Mouse (Mus musculus) CH12.LX (cell line): ENCODE measurements at regions not wholly inside any gene's neighbourhood (a gene's known extent, or its start where the extent isn't known, plus 50 kb on each side); places are given as distances from the start of the nearest gene placed in this dataset.

Experiments used
- DNase-seq: peaks from one replicate; pipeline ENCODE4 v3.0.0-alpha.2; 2013; ENCODE audit errors: extremely low read depth
- H3K27ac ChIP-seq: 2 replicates; pipeline ENCODE4 v1.5.1; 2012; ENCODE audit warnings: low read depth, mild to moderate bottlenecking, control low read depth, moderate library complexity; ENCODE audit not compliant: insufficient read depth
- H3K27me3 ChIP-seq: replicated peaks from 2 replicates; pipeline ENCODE3; 2012; ENCODE audit warnings: inconsistent platforms
- H3K36me3 ChIP-seq, 2 experiments: replicated peaks in 1 of 2; 2 replicates each; pipeline versions ENCODE3 to v1.6.1; 2012; ENCODE audit warnings: inconsistent platforms in 1 of 2, low read length in 1 of 2, mild to moderate bottlenecking in 1 of 2, mixed read lengths in 1 of 2, moderate library complexity in 1 of 2; ENCODE audit not compliant: control insufficient read depth in 1 of 2, insufficient read depth in 1 of 2
- H3K4me1 ChIP-seq, 2 experiments: 2 replicates each; pipeline ENCODE4 v1.6.1; 2012; ENCODE audit warnings: inconsistent platforms in 1 of 2, moderate library complexity in 1 of 2; ENCODE audit not compliant: insufficient read depth in 2 of 2, control insufficient read depth in 1 of 2
- H3K4me2 ChIP-seq: 2 replicates; pipeline ENCODE4 v1.6.1; 2012; ENCODE audit warnings: low read depth, mild to moderate bottlenecking, control low read depth; ENCODE audit not compliant: poor library complexity, insufficient read depth, severe bottlenecking
- H3K4me3 ChIP-seq, 3 experiments: fragments of 150-350 bp in 1 of 3; sonication (generic) in 1 of 3; replicated peaks in 1 of 3; 2 replicates each; pipeline versions ENCODE3 to v1.5.1; 2011 to 2012; ENCODE audit warnings: low read depth in 2 of 3, low read length in 2 of 3, mild to moderate bottlenecking in 2 of 3, moderate library complexity in 2 of 3, control low read depth in 1 of 3, improper control_type of control experiment in 1 of 3, inconsistent platforms in 1 of 3, mixed read lengths in 1 of 3; ENCODE audit not compliant: poor library complexity in 1 of 3
- H3K79me2 ChIP-seq: replicated peaks from 2 replicates; pipeline ENCODE4 v1.6.1; 2012; ENCODE audit warnings: mild to moderate bottlenecking, moderate library complexity; ENCODE audit not compliant: control insufficient read depth, poor library complexity, insufficient read depth, severe bottlenecking; ENCODE audit errors: extremely low read depth
- H3K9ac ChIP-seq: 2 replicates; pipeline ENCODE4 v1.6.1; 2012; ENCODE audit warnings: low read depth, mild to moderate bottlenecking, control low read depth, moderate library complexity; ENCODE audit not compliant: insufficient read depth
- H3K9me3 ChIP-seq: replicated peaks from 2 replicates; pipeline ENCODE3; 2012; ENCODE audit warnings: low read length, inconsistent platforms, mixed read lengths
- BHLHE40 ChIP-seq: IDR thresholded peaks from 2 replicates; pipeline ENCODE4 v1.6.1; 2011; ENCODE audit warnings: mild to moderate bottlenecking, low read depth, low read length, improper control_type of control experiment
- CHD2 ChIP-seq: IDR thresholded peaks from 2 replicates; pipeline ENCODE4 v1.6.1; 2011; ENCODE audit warnings: low read length, improper control_type of control experiment
- CTCF ChIP-seq, 2 experiments: IDR thresholded peaks in 1 of 2; conservative IDR thresholded peaks in 1 of 2; 2 replicates each; pipeline ENCODE4 v1.5.1; 2011 to 2012; ENCODE audit warnings: low read depth in 2 of 2, low read length in 2 of 2, improper control_type of control experiment in 1 of 2, inconsistent platforms in 1 of 2, mild to moderate bottlenecking in 1 of 2, moderate library complexity in 1 of 2
- E2F4 ChIP-seq: IDR thresholded peaks from 2 replicates; pipeline ENCODE4 v1.6.1; 2011; ENCODE audit warnings: low read depth, low read length, improper control_type of control experiment; ENCODE audit not compliant: insufficient replicate concordance
- EP300 ChIP-seq: IDR thresholded peaks from 2 replicates; pipeline ENCODE4 v1.6.1; 2011; ENCODE audit warnings: low read length, improper control_type of control experiment
- GABPA ChIP-seq: IDR thresholded peaks from 2 replicates; pipeline ENCODE4 v1.6.1; 2012; ENCODE audit warnings: low read depth, low read length, improper control_type of control experiment, inconsistent platforms; ENCODE audit not compliant: insufficient replicate concordance
- HCFC1 ChIP-seq: IDR thresholded peaks from 2 replicates; pipeline ENCODE4 v1.6.1; 2012; ENCODE audit warnings: low read depth, mild to moderate bottlenecking, inconsistent platforms, low read length, improper control_type of control experiment
- IRF4 ChIP-seq: IDR thresholded peaks from 2 replicates; pipeline ENCODE4 v1.6.1; 2014; ENCODE audit warnings: low read depth, mild to moderate bottlenecking, inconsistent platforms, low read length, improper control_type of control experiment
- JUN ChIP-seq: IDR thresholded peaks from 2 replicates; pipeline ENCODE4 v1.6.1; 2011; ENCODE audit warnings: low read depth, mild to moderate bottlenecking, low read length, improper control_type of control experiment, moderate library complexity; ENCODE audit not compliant: insufficient read depth
- JUND ChIP-seq: conservative IDR thresholded peaks from 2 replicates; pipeline ENCODE4 v1.6.1; 2011; ENCODE audit warnings: low read depth, low read length, improper control_type of control experiment
- MAZ ChIP-seq: IDR thresholded peaks from 2 replicates; pipeline ENCODE4 v1.6.1; 2012; ENCODE audit warnings: low read depth, mild to moderate bottlenecking, inconsistent platforms, low read length, improper control_type of control experiment, moderate library complexity
- MYC ChIP-seq: IDR thresholded peaks from 2 replicates; pipeline ENCODE4 v1.6.1; 2011; ENCODE audit warnings: low read depth, mild to moderate bottlenecking, improper control_type of control experiment, low read length
- PAX5 ChIP-seq: IDR thresholded peaks from 2 replicates; pipeline ENCODE4 v1.6.1; 2012; ENCODE audit warnings: low read length, inconsistent platforms, mixed read lengths
- POLR2AphosphoS2 ChIP-seq: IDR thresholded peaks from 2 replicates; pipeline ENCODE4 v1.6.1; 2011; ENCODE audit warnings: low read depth, low read length, improper control_type of control experiment
- RAD21 ChIP-seq: IDR thresholded peaks from 2 replicates; pipeline ENCODE4 v1.6.1; 2011; ENCODE audit warnings: low read depth, mild to moderate bottlenecking, low read length, improper control_type of control experiment, moderate library complexity
- RCOR1 ChIP-seq: conservative IDR thresholded peaks from 2 replicates; pipeline ENCODE4 v1.6.1; 2012; ENCODE audit warnings: low read depth, mild to moderate bottlenecking, inconsistent platforms, low read length, improper control_type of control experiment
- TBP ChIP-seq: conservative IDR thresholded peaks from 2 replicates; pipeline ENCODE4 v1.6.1; 2011; ENCODE audit warnings: low read depth, low read length, improper control_type of control experiment
- UBTF ChIP-seq: IDR thresholded peaks from 2 replicates; pipeline ENCODE4 v1.6.1; 2012; ENCODE audit warnings: low read depth, mild to moderate bottlenecking, inconsistent platforms, low read length, improper control_type of control experiment, moderate library complexity
- USF1 ChIP-seq: IDR thresholded peaks from 2 replicates; pipeline ENCODE4 v1.6.1; 2014; ENCODE audit warnings: low read depth, mild to moderate bottlenecking, inconsistent platforms, low read length, improper control_type of control experiment
- USF2 ChIP-seq: conservative IDR thresholded peaks from 2 replicates; pipeline ENCODE4 v1.6.1; 2011; ENCODE audit warnings: low read depth, low read length, improper control_type of control experiment
- ZKSCAN1 ChIP-seq: IDR thresholded peaks from 2 replicates; pipeline ENCODE4 v1.6.1; 2012; ENCODE audit warnings: low read depth, inconsistent platforms, low read length, improper control_type of control experiment, borderline replicate concordance
- ZNF384 ChIP-seq: IDR thresholded peaks from 2 replicates; pipeline ENCODE4 v1.6.1; 2012; ENCODE audit warnings: low read depth, low read length, improper control_type of control experiment, inconsistent platforms
- dilution Hi-C: fragments of 300-500 bp; cut with MboI; formaldehyde crosslinking; loops from 2 replicates; pipeline ENCODE4 v1.14.3; 2020; ENCODE audit warnings: low sequenced_read_pairs; ENCODE audit not compliant: extremely low pct_unique_long_range_greater_than_20kb, extremely low pct_ligation_motif_present
- in situ Hi-C: fragments of 300-500 bp; cut with MboI; formaldehyde crosslinking; loops from 3 replicates; pipeline ENCODE4 v1.14.3; 2019; ENCODE audit warnings: low sequenced_read_pairs, low pct_ligation_motif_present, low pct_unique_long_range_greater_than_20kb, mixed read lengths

DNA sequence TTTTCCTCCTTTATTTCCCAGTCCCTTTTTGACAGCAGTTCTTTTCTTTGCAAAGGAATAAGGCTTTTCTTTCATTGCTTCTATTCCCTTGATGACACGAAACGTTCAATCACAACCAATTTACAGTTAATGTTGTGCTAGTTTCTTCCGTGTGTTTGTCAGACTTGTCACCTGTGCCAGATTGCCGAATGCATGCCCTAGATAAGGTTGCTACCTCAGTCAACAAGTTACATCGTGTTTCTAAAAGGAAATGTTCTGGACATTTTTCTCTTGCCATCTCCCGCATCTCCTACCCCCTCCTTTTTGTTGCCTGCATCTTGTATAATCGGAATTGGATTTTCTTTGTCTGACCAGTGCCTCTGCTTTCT, 435.7 kb downstream of the Klf5 start:
- dilution Hi-C loops, result no loop called here

DNA sequence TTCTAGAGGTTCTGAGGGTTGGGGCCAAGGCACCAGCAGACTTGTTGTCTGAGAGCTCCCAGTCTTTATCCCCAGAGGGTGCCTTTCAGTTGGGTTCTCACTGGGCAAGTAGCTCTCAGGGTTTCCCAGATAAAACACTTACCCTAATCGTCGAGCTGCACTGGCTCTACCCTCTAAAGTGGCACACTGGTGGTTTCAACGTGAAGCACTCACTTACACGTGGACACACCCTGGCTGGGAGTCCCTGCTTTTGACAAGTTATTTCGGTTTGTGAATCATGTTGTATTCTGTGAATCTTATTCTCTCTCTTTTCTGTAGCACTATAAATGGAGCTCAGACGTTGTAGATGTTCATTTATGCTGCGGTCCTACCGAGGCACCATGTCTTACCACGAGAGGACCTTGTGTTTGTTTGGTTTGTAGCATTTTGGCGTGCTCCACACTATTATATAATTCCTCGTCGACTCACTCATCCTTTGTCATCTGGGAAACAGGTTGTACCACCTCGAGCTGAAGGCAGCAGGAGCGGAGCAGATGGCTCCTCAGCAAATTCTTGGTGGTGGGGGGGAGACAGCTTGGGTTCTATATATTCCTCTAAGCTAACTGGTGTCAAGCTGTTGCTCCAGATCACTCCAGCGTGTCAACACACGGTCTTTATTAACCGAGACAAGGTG, 445.3 kb downstream of the Klf5 start:
- in situ Hi-C loops, result no loop called here
- no peak for DNase-seq
- Histone ChIP-seq H3K4me1 (no peaks in the 10 kb centered on the region), H3K36me3 (no peaks in the 10 kb centered on the region), H3K27me3 (no peaks in the 10 kb centered on the region), H3K9ac (no peak overlapping the region), H3K4me3 (no peak overlapping the region), H3K4me2 (no peak overlapping the region), H3K27ac (no peak overlapping the region), H3K79me2 (no peaks in the 10 kb centered on the region), H3K9me3 (no peaks in the 10 kb centered on the region)
- dilution Hi-C loops, result no loop called here
- TF ChIP-seq EP300 (no peak), JUN (no peak), UBTF (no peak), PAX5 (no peak), CTCF (conservative IDR thresholded peaks at IDR 0.05 in 1 of 2, IDR thresholded peaks at IDR 0.05 in 1 of 2; ENCODE audit: low read depth in 2 of 2, low read length in 2 of 2) (no peak), GABPA (no peak), USF2 (no peak), POLR2AphosphoS2 (no peak), E2F4 (no peak), MYC (no peak), HCFC1 (no peak), CHD2 (no peak), RCOR1 (no peak), MAZ (no peak), TBP (no peak), ZNF384 (no peak), USF1 (no peak), IRF4 (no peak)

More for the DNA sequence above, 435.7 kb downstream of the Klf5 start:
- H3K79me2 ChIP-seq, result no peaks in the 10 kb centered on the region
- in situ Hi-C loops, result no loop called here
- H3K4me2 ChIP-seq, result no peak overlapping the region
- H3K9ac ChIP-seq, result no peak overlapping the region
- no peaks in the 10 kb centered on the region for H3K27me3 ChIP-seq
- H3K4me1 ChIP-seq, result no peaks in the 10 kb centered on the region
- no peak for DNase-seq
- no peaks in the 10 kb centered on the region for H3K36me3 ChIP-seq
- H3K4me3 ChIP-seq, result no peak overlapping the region
- TF ChIP-seq ZKSCAN1 (no peak), MAZ (no peak), BHLHE40 (no peak), JUND (no peak), POLR2AphosphoS2 (no peak), RAD21 (no peak)
- no peaks in the 10 kb centered on the region for H3K9me3 ChIP-seq
- no peak overlapping the region for H3K27ac ChIP-seq
